Mouse (Mus musculus) MEL (cell line): ENCODE measurements around the gene Nadk. TPM values are rescaled to one million over a fixed set of nuclear protein-coding genes. Genes with fewer than 3 reads are reported as not detected.

Source experiments
- DNase-seq: peaks from one replicate; pipeline ENCODE4 v3.0.0; 2011; ENCODE audit warnings: low read depth, low spot score
- H3K27ac ChIP-seq: 2 replicates; pipeline ENCODE4 v1.5.1; 2012; ENCODE audit warnings: low read depth, mild to moderate bottlenecking, control low read depth, low read length, moderate library complexity; ENCODE audit not compliant: control insufficient read depth
- H3K27me3 ChIP-seq, 2 experiments: fragments of 150-350 bp in 1 of 2; sonication (generic) in 1 of 2; 2 replicates each; pipeline ENCODE4 v1.6.1; 2012; ENCODE audit warnings: low read length in 2 of 2, mild to moderate bottlenecking in 2 of 2, improper control_type of control experiment in 1 of 2, moderate library complexity in 1 of 2; ENCODE audit not compliant: insufficient read depth in 2 of 2, control insufficient read depth in 1 of 2
- H3K36me3 ChIP-seq, 2 experiments: 2 replicates each; pipeline ENCODE4 v1.6.1; 2012 to 2014; ENCODE audit warnings: low read length in 2 of 2, improper control_type of control experiment in 1 of 2, inconsistent platforms in 1 of 2, mild to moderate bottlenecking in 1 of 2; ENCODE audit not compliant: insufficient read depth in 2 of 2, control insufficient read depth in 1 of 2
- H3K4me1 ChIP-seq, 2 experiments: fragments of 150-350 bp in 1 of 2; sonication (generic) in 1 of 2; 2 replicates each; pipeline ENCODE4 v1.6.1; 2012; ENCODE audit warnings: low read length in 2 of 2, improper control_type of control experiment in 1 of 2, mild to moderate bottlenecking in 1 of 2; ENCODE audit not compliant: insufficient read depth in 2 of 2, control insufficient read depth in 1 of 2
- H3K4me3 ChIP-seq, 2 experiments: fragments of 150-350 bp in 1 of 2; sonication (generic) in 1 of 2; 2 replicates each; pipeline ENCODE4 v1.5.1; 2012; ENCODE audit warnings: low read depth in 2 of 2, low read length in 2 of 2, mild to moderate bottlenecking in 2 of 2, moderate library complexity in 2 of 2, control low read depth in 1 of 2, improper control_type of control experiment in 1 of 2; ENCODE audit not compliant: control insufficient read depth in 1 of 2, insufficient read depth in 1 of 2
- H3K79me2 ChIP-seq: 2 replicates; pipeline ENCODE4 v1.6.1; 2012; ENCODE audit warnings: mild to moderate bottlenecking, low read length, moderate library complexity; ENCODE audit not compliant: control insufficient read depth, poor library complexity, insufficient read depth
- H3K9ac ChIP-seq: 2 replicates; pipeline ENCODE4 v1.6.1; 2012; ENCODE audit warnings: low read depth, mild to moderate bottlenecking, control low read depth, low read length, moderate library complexity; ENCODE audit not compliant: control insufficient read depth, poor library complexity, severe bottlenecking
- H3K9me3 ChIP-seq: fragments of 150-350 bp; sonication (generic); replicated peaks from 2 replicates; pipeline ENCODE4 v1.6.1; 2012; ENCODE audit warnings: mild to moderate bottlenecking, low read length, improper control_type of control experiment, moderate library complexity; ENCODE audit not compliant: insufficient read depth
- BHLHE40 ChIP-seq: IDR thresholded peaks from 2 replicates; pipeline ENCODE4 v1.6.1; 2012; ENCODE audit warnings: low read depth, mild to moderate bottlenecking, inconsistent platforms, low read length, improper control_type of control experiment, borderline replicate concordance
- CHD1 ChIP-seq: IDR thresholded peaks from 2 replicates; pipeline ENCODE4 v1.6.1; 2012; ENCODE audit warnings: low read depth, mild to moderate bottlenecking, inconsistent platforms, low read length, improper control_type of control experiment
- CHD2 ChIP-seq: IDR thresholded peaks from 2 replicates; pipeline ENCODE4 v1.6.1; 2011; ENCODE audit warnings: low read length, improper control_type of control experiment
- CTCF ChIP-seq, 3 experiments: IDR thresholded peaks in 2 of 3; conservative IDR thresholded peaks in 1 of 3; 2 replicates each; pipeline ENCODE4 v1.5.1; 2011 to 2012; ENCODE audit warnings: low read length in 3 of 3, low read depth in 2 of 3, mild to moderate bottlenecking in 2 of 3, improper control_type of control experiment in 1 of 3, inconsistent platforms in 1 of 3, mixed read lengths in 1 of 3, moderate library complexity in 1 of 3; ENCODE audit not compliant: control insufficient read depth in 1 of 3, insufficient read depth in 1 of 3, poor library complexity in 1 of 3, severe bottlenecking in 1 of 3
- E2F4 ChIP-seq: IDR thresholded peaks from 2 replicates; pipeline ENCODE4 v1.6.1; 2011; ENCODE audit warnings: low read depth, low read length, improper control_type of control experiment, borderline replicate concordance
- ELF1 ChIP-seq: IDR thresholded peaks from 2 replicates; pipeline ENCODE4 v1.6.1; 2014; ENCODE audit warnings: low read depth, mild to moderate bottlenecking, inconsistent platforms, low read length, improper control_type of control experiment, moderate library complexity
- EP300 ChIP-seq, 2 experiments: IDR thresholded peaks; 2 replicates each; pipeline ENCODE4 v1.6.1; 2011; ENCODE audit warnings: improper control_type of control experiment in 2 of 2, low read length in 2 of 2, low read depth in 1 of 2, mild to moderate bottlenecking in 1 of 2
- ETS1 ChIP-seq: IDR thresholded peaks from 2 replicates; pipeline ENCODE4 v1.6.1; 2012; ENCODE audit warnings: low read depth, mild to moderate bottlenecking, inconsistent platforms, low read length, improper control_type of control experiment, moderate library complexity
- GABPA ChIP-seq: IDR thresholded peaks from 2 replicates; pipeline ENCODE4 v1.6.1; 2012; ENCODE audit warnings: low read depth, mild to moderate bottlenecking, inconsistent platforms, low read length, improper control_type of control experiment, moderate library complexity
- GATA1 ChIP-seq: IDR thresholded peaks from 2 replicates; pipeline ENCODE4 v1.6.1; 2011; ENCODE audit warnings: low read depth, low read length, improper control_type of control experiment
- HCFC1 ChIP-seq: IDR thresholded peaks from 2 replicates; pipeline ENCODE4 v1.6.1; 2012; ENCODE audit warnings: low read depth, mild to moderate bottlenecking, inconsistent platforms, low read length, improper control_type of control experiment, moderate library complexity
- JUND ChIP-seq: IDR thresholded peaks from 2 replicates; pipeline ENCODE4 v1.6.1; 2011; ENCODE audit warnings: low read depth, mild to moderate bottlenecking, improper control_type of control experiment, low read length
- KAT2A ChIP-seq: conservative IDR thresholded peaks from 2 replicates; pipeline ENCODE4 v1.6.1; 2012; ENCODE audit warnings: low read depth, low read length, improper control_type of control experiment, inconsistent platforms
- MAX ChIP-seq: IDR thresholded peaks from 2 replicates; pipeline ENCODE4 v1.6.1; 2011; ENCODE audit warnings: low read length, improper control_type of control experiment
- MAZ ChIP-seq: IDR thresholded peaks from 2 replicates; pipeline ENCODE4 v1.6.1; 2012; ENCODE audit warnings: low read depth, mild to moderate bottlenecking, inconsistent platforms, low read length, improper control_type of control experiment
- MEF2A ChIP-seq: IDR thresholded peaks from 2 replicates; pipeline ENCODE4 v1.6.1; 2014; ENCODE audit warnings: low read depth, mild to moderate bottlenecking, inconsistent platforms, low read length, improper control_type of control experiment; ENCODE audit not compliant: poor library complexity, insufficient replicate concordance, severe bottlenecking; ENCODE audit errors: extremely low read depth
- MXI1 ChIP-seq: IDR thresholded peaks from 2 replicates; pipeline ENCODE4 v1.6.1; 2011; ENCODE audit warnings: mild to moderate bottlenecking, low read depth, low read length, improper control_type of control experiment
- MYB ChIP-seq: IDR thresholded peaks from 2 replicates; pipeline ENCODE4 v1.6.1; 2011; ENCODE audit warnings: mild to moderate bottlenecking, low read depth, low read length, improper control_type of control experiment
- MYC ChIP-seq: IDR thresholded peaks from 2 replicates; pipeline ENCODE4 v1.6.1; 2011; ENCODE audit warnings: low read depth, mild to moderate bottlenecking, low read length, improper control_type of control experiment, moderate library complexity
- NELFE ChIP-seq: IDR thresholded peaks from 2 replicates; pipeline ENCODE4 v1.6.1; 2011; ENCODE audit warnings: low read depth, low read length, improper control_type of control experiment
- NRF1 ChIP-seq: IDR thresholded peaks from 2 replicates; pipeline ENCODE4 v1.6.1; 2014; ENCODE audit warnings: low read depth, mild to moderate bottlenecking, inconsistent platforms, low read length, improper control_type of control experiment, moderate library complexity; ENCODE audit not compliant: poor library complexity, insufficient read depth, severe bottlenecking
- POLR2A ChIP-seq, 2 experiments: IDR thresholded peaks; 2 replicates each; pipeline ENCODE4 v1.6.1; 2011 to 2012; ENCODE audit warnings: low read length in 2 of 2, mild to moderate bottlenecking in 2 of 2, control low read depth in 1 of 2, improper control_type of control experiment in 1 of 2, low read depth in 1 of 2, moderate library complexity in 1 of 2; ENCODE audit not compliant: control insufficient read depth in 1 of 2, insufficient read depth in 1 of 2, poor library complexity in 1 of 2
- POLR2AphosphoS2 ChIP-seq: IDR thresholded peaks from 2 replicates; pipeline ENCODE4 v1.6.1; 2011; ENCODE audit warnings: low read length, improper control_type of control experiment
- POLR2AphosphoS5 ChIP-seq: IDR thresholded peaks from 2 replicates; pipeline ENCODE4 v1.6.1; 2012; ENCODE audit warnings: low read depth, borderline replicate concordance, mild to moderate bottlenecking, inconsistent platforms, low read length, moderate library complexity, mixed read lengths
- RAD21 ChIP-seq: IDR thresholded peaks from 2 replicates; pipeline ENCODE4 v1.6.1; 2011; ENCODE audit warnings: mild to moderate bottlenecking, low read depth, low read length, improper control_type of control experiment
- RCOR1 ChIP-seq: IDR thresholded peaks from 2 replicates; pipeline ENCODE4 v1.6.1; 2012; ENCODE audit warnings: low read depth, mild to moderate bottlenecking, inconsistent platforms, low read length, improper control_type of control experiment
- SIN3A ChIP-seq: IDR thresholded peaks from 2 replicates; pipeline ENCODE4 v1.6.1; 2012; ENCODE audit warnings: low read length, improper control_type of control experiment, inconsistent platforms
- TAL1 ChIP-seq: IDR thresholded peaks from 2 replicates; pipeline ENCODE4 v1.6.1; 2012; ENCODE audit warnings: mild to moderate bottlenecking, inconsistent platforms, low read length, moderate library complexity, mixed read lengths
- TBP ChIP-seq: IDR thresholded peaks from 2 replicates; pipeline ENCODE4 v1.8.0; 2011; ENCODE audit warnings: low read depth, low read length, improper control_type of control experiment
- TCF12 ChIP-seq: IDR thresholded peaks from 2 replicates; pipeline ENCODE4 v1.6.1; 2014; ENCODE audit warnings: low read depth, mild to moderate bottlenecking, inconsistent platforms, low read length, improper control_type of control experiment, moderate library complexity
- UBTF ChIP-seq: IDR thresholded peaks from 2 replicates; pipeline ENCODE4 v1.6.1; 2012; ENCODE audit warnings: low read depth, mild to moderate bottlenecking, inconsistent platforms, low read length, improper control_type of control experiment, moderate library complexity, borderline replicate concordance; ENCODE audit not compliant: insufficient read depth
- USF1 ChIP-seq: IDR thresholded peaks from 2 replicates; pipeline ENCODE4 v1.6.1; 2014; ENCODE audit warnings: low read depth, mild to moderate bottlenecking, inconsistent platforms, low read length, improper control_type of control experiment, moderate library complexity
- USF2 ChIP-seq, 2 experiments: IDR thresholded peaks; 2 replicates each; pipeline ENCODE4 v1.6.1; 2011 to 2012; ENCODE audit warnings: improper control_type of control experiment in 2 of 2, low read length in 2 of 2, borderline replicate concordance in 1 of 2, inconsistent platforms in 1 of 2, low read depth in 1 of 2, mild to moderate bottlenecking in 1 of 2; ENCODE audit not compliant: insufficient read depth in 1 of 2
- ZC3H11A ChIP-seq: IDR thresholded peaks from 2 replicates; pipeline ENCODE4 v1.6.1; 2012; ENCODE audit warnings: low read depth, mild to moderate bottlenecking, inconsistent platforms, low read length, improper control_type of control experiment
- ZKSCAN1 ChIP-seq: IDR thresholded peaks from 2 replicates; pipeline ENCODE4 v1.6.1; 2012; ENCODE audit warnings: low read depth, mild to moderate bottlenecking, inconsistent platforms, low read length, improper control_type of control experiment, moderate library complexity
- ZMIZ1 ChIP-seq: IDR thresholded peaks from 2 replicates; pipeline ENCODE4 v1.6.1; 2012; ENCODE audit warnings: low read depth, mild to moderate bottlenecking, inconsistent platforms, low read length, improper control_type of control experiment, moderate library complexity
- ZNF384 ChIP-seq: IDR thresholded peaks from 2 replicates; pipeline ENCODE4 v1.6.1; 2012; ENCODE audit warnings: low read depth, mild to moderate bottlenecking, inconsistent platforms, low read length, improper control_type of control experiment
- polyA plus RNA-seq, 2 experiments: library from polyadenylated mRNA; stranded (reverse) in 1 of 2; unstranded in 1 of 2; fragments of >175 nt in 1 of 2; fragments of >200 nt in 1 of 2; gene quantifications; 2 replicates each; pipeline versions ENCODE4 v1.2.1 to v1.2.4; 2012; ENCODE audit warnings: low replicate concordance in 2 of 2, low read depth in 1 of 2; ENCODE audit not compliant: insufficient read length in 2 of 2, insufficient read depth in 1 of 2, missing spikeins in 1 of 2
- total RNA-seq: library from RNA; depleted of rRNA; stranded (reverse); fragments of 300-350 nt; gene quantifications from 2 replicates; pipeline ENCODE4 v1.2.3, GENCODE M21; 2012

Nadk gene
- total and polyA plus RNA-seq, 3 experiments, result 53.2 to 258 (median 151) TPM

GRCm38 (mm10) chr4:155562725-155563399 is 684 bp downstream of the Nadk start:
- Histone ChIP-seq H3K27me3 (no peaks in the 10 kb centered on the region), H3K9ac (peak overlapping the region; percentile 72), H3K4me3 (peak overlapping the region; percentile 52), H3K36me3 (peaks cover 7 to 36% of the 10 kb centered on the region in 2 experiments), H3K27ac (peak overlapping the region; percentile 51), H3K9me3 (no peaks in the 10 kb centered on the region), H3K4me1 (peaks cover 14 to 38% of the 10 kb centered on the region in 2 experiments), H3K79me2 (peaks cover 38% of the 10 kb centered on the region)
- DNase-seq, result peak; percentile 64
- TF ChIP-seq ZKSCAN1 (no peak), CHD2 (no peak), UBTF (no peak), JUND (no peak), CTCF (IDR thresholded peaks at IDR 0.05 in 2 of 3, conservative IDR thresholded peaks at IDR 0.05 in 1 of 3; ENCODE audit: control insufficient read depth in 1 of 3, insufficient read depth in 1 of 3, low read depth in 2 of 3, low read length in 3 of 3, poor library complexity in 1 of 3, severe bottlenecking in 1 of 3) (no peak), RAD21 (no peak), GABPA (no peak), ZNF384 (peak; percentile 96), ZMIZ1 (no peak), MAX (no peak), E2F4 (no peak), BHLHE40 (no peak), KAT2A (no peak), ELF1 (0 out of 2 replicates have a peak, but pooled peaks have one; percentile 50), ZC3H11A (no peak), RCOR1 (no peak), TCF12 (no peak), USF2 (IDR thresholded peaks at IDR 0.05; ENCODE audit: borderline replicate concordance in 1 of 2, insufficient read depth in 1 of 2, low read depth in 1 of 2, low read length in 2 of 2) (no peak), POLR2A (IDR thresholded peaks at IDR 0.05; ENCODE audit: control insufficient read depth in 1 of 2, insufficient read depth in 1 of 2, low read depth in 1 of 2, low read length in 2 of 2, poor library complexity in 1 of 2) (no peak), USF1 (no peak), SIN3A (peak; percentile 4; the same call in 1 of the 2 replicates), MYB (no peak), GATA1 (no peak), TBP (no peak), ETS1 (no peak), CHD1 (no peak), POLR2AphosphoS5 (no peak), MAZ (no peak), HCFC1 (no peak), NRF1 (no peak), MXI1 (peak; percentile 50; the same call in 1 of the 2 replicates), MEF2A (no peak), TAL1 (0 out of 2 replicates have a peak, but pooled peaks have one; percentile 4), MYC (no peak), POLR2AphosphoS2 (no peak), NELFE (no peak), EP300 (IDR thresholded peaks at IDR 0.05; ENCODE audit: low read depth in 1 of 2, low read length in 2 of 2) (no peak)
